ENCODE assay signal across 16 mouse cellular contexts in genomic region chr7:89422650-89423049, GRCm38 (mm10).
"Had no signal": no experiment of that assay in that cellular context is flagged by ENCODE, and none has a peak within 500 bp of the region (broad histone marks: within the 10 kb centered on the region; RNA-seq: fewer than 3 reads in every experiment).

No protein-coding gene starts in this region.

- H3K4me3 ChIP-seq: layer of hippocampus, adult 2 months; limb, embryonic 13.5 days; liver, embryonic 15.5 days; midbrain, embryonic 10.5 days; neural tube, embryonic 13.5 days had no signal

- ATAC-seq: midbrain, embryonic 16.5 days had no signal

- H3K9me3 ChIP-seq: limb, embryonic 13.5 days; liver, embryonic 15.5 days; midbrain, embryonic 10.5 days; neural tube, embryonic 13.5 days had no signal

- H3K27ac ChIP-seq: hindbrain, embryonic 14.5 days; layer of hippocampus, adult 2 months; limb, embryonic 13.5 days; liver, embryonic 15.5 days; midbrain, embryonic 10.5 days; neural tube, embryonic 13.5 days had no signal

- H3K4me2 ChIP-seq: hindbrain, embryonic 14.5 days; limb, embryonic 13.5 days; liver, embryonic 15.5 days; lung, embryonic 14.5 days; neural tube, embryonic 13.5 days had no signal

- H3K4me1 ChIP-seq: midbrain, embryonic 10.5 days; neural tube, embryonic 13.5 days had no signal

- H3K36me3 ChIP-seq: limb, embryonic 13.5 days; liver, embryonic 15.5 days; midbrain, embryonic 10.5 days; neural tube, embryonic 13.5 days had no signal

- H3K27me3 ChIP-seq: limb, embryonic 13.5 days; liver, embryonic 15.5 days; neural tube, embryonic 13.5 days had no signal

- H3K9ac ChIP-seq: hindbrain, embryonic 14.5 days; limb, embryonic 13.5 days; liver, embryonic 15.5 days; lung, embryonic 14.5 days; neural tube, embryonic 13.5 days had no signal

- DNase-seq: left cerebral cortex, postnatal 4 days; lung, embryonic 14.5 days; lung, postnatal 10 days; lung, postnatal 4 days; retina, postnatal 1 day; right cerebral cortex, postnatal 4 days; spleen, adult 18-20 months; thymus, adult 18-20 months; thymus, postnatal 14 days had no signal
